Mouse (Mus musculus): Measurements from ENCODE around the gene Ampd2. TPM values are rescaled to one million over a fixed set of nuclear protein-coding genes. Genes with fewer than 3 reads are reported as not detected.

The Ampd2 gene
- polyA plus RNA-seq, 1 experiment from 2014 or later, result 51.2 TPM

DNA sequence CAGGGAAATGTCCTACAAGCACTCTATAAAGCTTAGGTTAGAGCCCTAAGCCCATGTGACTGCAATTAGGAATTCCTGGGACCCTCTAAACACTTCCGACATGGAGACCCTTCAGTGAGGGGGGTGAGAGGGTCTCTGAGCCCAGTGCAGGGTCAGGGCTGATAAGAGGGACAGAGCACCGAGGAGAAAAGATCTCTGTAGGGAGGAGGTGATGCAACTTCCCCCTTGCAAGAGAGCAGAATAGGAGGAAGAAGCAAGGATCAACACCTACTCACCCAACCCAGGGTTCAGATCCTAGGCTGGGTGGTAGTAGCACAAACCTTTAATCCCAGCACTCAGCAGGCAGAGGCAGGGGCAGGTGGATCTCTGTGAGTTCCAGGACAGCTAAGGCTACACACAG is 3.3 kb downstream of the Ampd2 start:
- 63% methylated on average over 2 of the region's 2 CpGs for WGBS
- Histone ChIP-seq H3K27ac (no peak overlapping the region), H3K4me2 (replicated peaks) (no peak overlapping the region)

DNA sequence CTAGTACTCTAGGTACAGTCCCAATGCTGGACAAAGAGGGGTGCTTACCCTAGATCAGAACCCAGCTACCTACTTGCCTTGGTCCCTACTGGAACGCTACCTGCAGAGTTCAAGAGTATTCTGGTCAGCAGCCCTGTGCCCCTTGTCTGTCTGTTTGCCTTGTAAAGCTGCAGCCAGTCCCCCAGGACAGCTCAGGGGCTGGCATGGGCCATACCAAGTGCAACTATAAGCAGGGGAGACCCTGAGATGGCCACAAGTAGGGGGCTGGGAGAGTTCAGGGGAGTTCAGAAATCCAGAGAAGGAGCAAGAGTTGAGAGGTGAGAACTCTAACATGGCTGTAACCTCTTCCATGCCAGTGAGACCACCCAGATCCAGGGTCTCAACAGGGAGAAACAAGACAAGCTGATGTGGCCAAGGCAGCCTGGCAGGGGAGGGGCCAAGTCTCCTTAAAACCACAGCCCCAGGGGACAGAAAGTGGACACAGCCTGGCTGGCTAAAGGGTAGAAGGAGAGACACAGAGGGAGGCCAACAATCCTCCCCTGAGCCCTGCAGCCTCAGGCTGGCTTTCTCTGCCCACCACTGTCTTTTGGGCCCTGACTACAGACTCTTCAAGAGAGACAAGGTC is 4.1 kb downstream of the Ampd2 start:
- Histone ChIP-seq H3K9me3 (no peaks in the 10 kb centered on the region), H3K27ac (no peak overlapping the region), H3K4me2 (replicated peaks) (peak overlapping the region; percentile 20; the same call in 1 of the 2 replicates), H3K9ac (0 out of 2 replicates have a peak overlapping the region, but pooled peaks have one; percentile 3), H3K36me3 (peaks cover 25% of the 10 kb centered on the region), H3K4me3 (no peak overlapping the region), H3K27me3 (replicated peaks) (no peaks in the 10 kb centered on the region), H3K4me1 (peaks cover 50% of the 10 kb centered on the region)
- WGBS, result 75% methylated on average over 1 of the region's 1 CpGs
- ATAC-seq (ENCODE audit: low FRiP score, low read depth), result no peak

More for the DNA sequence above, 3.3 kb downstream of the Ampd2 start:
- Histone ChIP-seq H3K4me3 (no peak overlapping the region), H3K9ac (no peak overlapping the region; the same call in 1 of the 2 replicates), H3K36me3 (peaks cover 20% of the 10 kb centered on the region), H3K27me3 (replicated peaks) (no peaks in the 10 kb centered on the region), H3K9me3 (no peaks in the 10 kb centered on the region), H3K4me1 (peaks cover 50% of the 10 kb centered on the region)
- ATAC-seq (ENCODE audit: low FRiP score, low read depth), result no peak

DNA sequence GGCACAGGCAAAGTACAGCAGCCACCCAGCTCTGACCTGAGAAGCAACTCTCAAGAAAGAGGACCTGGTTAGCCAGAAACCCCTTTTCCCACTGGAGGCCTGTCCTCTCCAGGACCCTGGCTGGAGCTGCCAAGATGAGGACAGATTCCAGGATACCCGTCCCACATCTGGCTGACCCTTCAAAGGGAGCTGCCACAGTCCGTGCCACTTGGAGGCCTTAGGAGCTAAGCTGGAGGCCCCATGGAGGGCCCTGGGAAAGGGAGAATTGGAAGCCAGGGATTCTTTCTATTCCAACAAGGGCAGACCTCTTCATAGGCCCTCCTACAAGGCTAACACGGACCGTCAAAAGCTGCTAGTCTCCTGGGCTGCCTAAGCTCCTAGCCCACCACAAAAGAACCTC is 4.8 kb downstream of the Ampd2 start:
- H3K9me3 ChIP-seq, result no peaks in the 10 kb centered on the region
- no peaks in the 10 kb centered on the region for H3K27me3 ChIP-seq (replicated peaks)
- peaks cover 46% of the 10 kb centered on the region for H3K4me1 ChIP-seq
- no peak overlapping the region for H3K4me3 ChIP-seq
- no peak overlapping the region for H3K27ac ChIP-seq
- H3K36me3 ChIP-seq, result peaks cover 32% of the 10 kb centered on the region
- WGBS, result 69% methylated on average over 4 of the region's 4 CpGs
- ATAC-seq (ENCODE audit: low FRiP score, low read depth), result no peak
- peak overlapping the region; percentile 20 for H3K4me2 ChIP-seq (replicated peaks)
- H3K9ac ChIP-seq, result no peak overlapping the region

DNA sequence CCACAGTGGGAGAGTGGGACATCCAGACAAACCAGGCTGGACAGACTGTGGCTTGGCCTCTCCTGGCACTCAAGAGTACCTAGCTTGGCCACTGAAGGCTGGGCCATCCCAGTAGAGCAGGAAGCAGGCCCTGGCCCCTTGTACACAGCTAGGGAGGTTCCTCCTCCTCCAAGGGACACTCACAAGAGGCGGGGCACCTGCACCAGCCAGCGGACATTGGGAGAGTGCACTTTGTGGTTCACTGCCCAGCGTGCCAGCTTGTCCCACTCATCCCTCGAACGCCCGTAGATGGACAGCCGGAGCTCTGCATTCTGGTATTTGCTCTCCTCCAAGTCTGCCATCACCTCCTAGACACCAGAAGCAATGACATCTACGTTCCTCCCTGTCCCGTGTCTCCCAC is 9.6 kb downstream of the Ampd2 start:
- Histone ChIP-seq H3K4me3 (no peak overlapping the region), H3K27ac (no peak overlapping the region), H3K4me2 (replicated peaks) (no peak overlapping the region), H3K4me1 (peaks cover 5% of the 10 kb centered on the region; the same call in 1 of the 2 replicates), H3K36me3 (peaks cover 65% of the 10 kb centered on the region), H3K27me3 (replicated peaks) (no peaks in the 10 kb centered on the region), H3K9me3 (no peaks in the 10 kb centered on the region), H3K9ac (no peak overlapping the region)
- no peak for ATAC-seq (ENCODE audit: low FRiP score, low read depth)
- WGBS, result 95% methylated on average over 9 of the region's 9 CpGs

DNA sequence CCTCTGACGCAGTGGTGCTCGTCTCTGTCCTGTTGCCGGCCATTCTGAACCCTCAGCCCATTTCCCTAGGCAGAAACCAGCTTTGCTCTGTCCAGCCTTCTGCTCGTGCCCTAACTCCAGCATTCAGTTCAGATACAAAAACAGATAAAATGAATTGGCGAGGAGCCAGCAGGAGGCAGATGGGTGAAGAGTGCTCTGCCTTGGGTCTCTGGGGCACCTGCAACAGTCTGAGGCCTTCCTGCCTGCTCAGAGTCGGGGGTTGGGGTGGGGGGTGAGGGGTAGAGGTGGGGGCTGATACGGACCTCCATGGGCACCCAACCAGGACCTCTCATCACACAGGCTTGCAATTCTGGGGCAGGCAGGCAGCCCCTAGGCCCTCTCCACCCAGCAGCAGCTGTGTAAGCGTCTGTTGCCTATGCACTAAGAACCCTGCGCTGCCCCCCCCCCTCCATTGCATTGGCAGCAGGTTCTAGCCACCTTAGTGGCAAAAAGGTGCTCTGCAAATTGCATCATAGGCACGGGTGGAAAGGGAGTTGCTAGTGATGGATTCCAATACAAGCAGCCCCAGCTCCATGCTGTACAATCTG is 13.4 kb downstream of the Ampd2 start:
- H3K27ac ChIP-seq, result peak overlapping the region; percentile 42; the same call in 1 of the 2 replicates
- 79% methylated on average over 10 of the region's 10 CpGs for WGBS
- no peak overlapping the region for H3K9ac ChIP-seq

DNA sequence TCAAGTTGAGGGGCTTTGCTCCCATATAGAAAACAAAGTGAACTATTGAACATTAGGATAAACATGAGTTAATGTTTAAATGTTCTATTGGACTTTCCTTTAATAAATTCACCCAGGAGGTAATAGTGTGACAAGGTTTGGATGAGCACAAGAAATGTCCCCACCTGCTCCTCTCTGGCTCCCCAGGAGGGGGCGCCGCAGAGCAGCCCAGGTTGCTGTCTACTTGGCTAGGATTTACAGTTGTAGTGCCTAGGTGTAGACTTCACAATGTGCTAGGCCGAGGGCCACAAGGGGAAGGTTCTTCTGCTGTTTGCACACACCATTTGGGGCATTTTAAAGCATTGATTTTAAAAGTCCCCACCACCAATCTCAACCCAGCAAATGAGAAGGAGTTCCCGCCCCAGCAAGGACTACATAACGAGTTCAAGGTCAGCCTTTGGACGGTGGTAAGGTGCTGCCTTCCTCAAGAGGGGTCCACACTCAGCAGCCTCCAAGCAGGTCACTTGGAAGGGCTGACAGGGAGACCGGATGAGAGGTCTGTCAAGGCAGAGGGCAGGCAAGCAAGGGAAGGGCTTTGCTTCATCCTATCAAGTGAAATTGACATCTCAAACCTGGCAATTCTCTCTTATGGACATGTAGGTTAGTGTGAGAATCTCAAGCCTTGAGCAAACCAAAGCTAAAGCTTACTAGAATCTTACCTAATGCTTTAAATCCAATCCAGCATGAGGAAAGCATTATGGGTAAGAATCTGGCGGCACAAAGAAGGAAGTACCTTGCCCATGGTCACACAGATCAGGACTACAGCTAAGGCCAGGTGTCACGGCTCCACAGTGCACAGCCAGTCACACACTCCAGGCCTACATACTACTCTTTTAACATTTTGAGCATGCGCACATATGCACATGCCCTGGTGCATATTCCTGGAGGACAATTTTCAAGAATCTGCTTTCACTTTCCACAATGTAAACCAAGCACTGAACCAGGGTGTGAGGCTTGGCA is 15.9 kb downstream of the Ampd2 start:
- WGBS, result 72% methylated on average over 10 of the region's 10 CpGs
- no peak overlapping the region for H3K27ac ChIP-seq
- H3K36me3 ChIP-seq, result peaks cover 22% of the 10 kb centered on the region
- H3K27me3 ChIP-seq (replicated peaks), result no peaks in the 10 kb centered on the region
- no peak overlapping the region for H3K4me2 ChIP-seq (replicated peaks)
- no peak overlapping the region for H3K9ac ChIP-seq
- no peak overlapping the region for H3K4me3 ChIP-seq
- no peak for ATAC-seq (ENCODE audit: low FRiP score, low read depth)
- no peaks in the 10 kb centered on the region for H3K9me3 ChIP-seq
- 0 out of 2 replicates have a peak, but pooled peaks cover 4% of the 10 kb centered on the region for H3K4me1 ChIP-seq

More for the DNA sequence above, 13.4 kb downstream of the Ampd2 start:
- peaks cover 45% of the 10 kb centered on the region for H3K36me3 ChIP-seq
- 0 out of 2 replicates have a peak, but pooled peaks cover 4% of the 10 kb centered on the region for H3K4me1 ChIP-seq
- no peaks in the 10 kb centered on the region for H3K9me3 ChIP-seq
- no peak overlapping the region for H3K4me2 ChIP-seq (replicated peaks)
- no peak for ATAC-seq (ENCODE audit: low FRiP score, low read depth)
- no peak overlapping the region for H3K4me3 ChIP-seq
- no peaks in the 10 kb centered on the region for H3K27me3 ChIP-seq (replicated peaks)

DNA sequence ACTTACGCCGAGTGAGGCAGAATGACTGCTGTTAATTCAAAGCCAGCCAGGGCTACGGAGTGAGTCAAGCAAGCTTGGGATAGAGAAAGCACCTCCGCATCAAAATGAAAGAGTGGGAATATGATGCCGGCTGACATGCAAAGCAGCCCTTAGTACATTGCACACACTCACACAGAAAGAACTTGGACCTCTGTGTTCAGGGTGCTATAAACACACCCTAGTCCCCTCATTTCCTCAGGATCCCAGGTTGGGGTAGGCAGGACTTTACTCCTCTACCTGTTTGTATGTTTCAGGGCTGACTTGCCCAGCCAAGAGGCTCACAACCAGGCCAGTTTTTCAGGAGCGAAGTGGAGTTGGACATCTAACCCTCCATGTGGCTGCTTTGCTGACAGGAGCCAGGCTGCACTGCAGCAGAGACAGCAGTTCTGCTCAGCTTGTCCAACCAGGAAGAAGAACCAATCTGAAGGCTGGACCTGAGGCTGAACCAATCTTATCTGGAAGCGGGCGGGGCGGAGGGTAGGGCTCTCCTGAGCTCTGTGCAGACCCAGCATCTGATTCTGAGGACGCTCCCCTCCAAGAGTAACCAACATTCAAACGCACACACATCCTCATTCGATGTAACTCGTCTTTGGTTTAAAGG is 17.1 kb downstream of the Ampd2 start:
- ATAC-seq (ENCODE audit: low FRiP score, low read depth), result no peak
- Histone ChIP-seq H3K36me3 (peaks cover 10% of the 10 kb centered on the region; the same call in 1 of the 2 replicates), H3K4me2 (replicated peaks) (no peak overlapping the region), H3K4me3 (no peak overlapping the region), H3K9me3 (no peaks in the 10 kb centered on the region), H3K27me3 (replicated peaks) (no peaks in the 10 kb centered on the region), H3K4me1 (0 out of 2 replicates have a peak, but pooled peaks cover 4% of the 10 kb centered on the region), H3K9ac (no peak overlapping the region), H3K27ac (no peak overlapping the region)
- 75% methylated on average over 13 of the region's 13 CpGs for WGBS

DNA sequence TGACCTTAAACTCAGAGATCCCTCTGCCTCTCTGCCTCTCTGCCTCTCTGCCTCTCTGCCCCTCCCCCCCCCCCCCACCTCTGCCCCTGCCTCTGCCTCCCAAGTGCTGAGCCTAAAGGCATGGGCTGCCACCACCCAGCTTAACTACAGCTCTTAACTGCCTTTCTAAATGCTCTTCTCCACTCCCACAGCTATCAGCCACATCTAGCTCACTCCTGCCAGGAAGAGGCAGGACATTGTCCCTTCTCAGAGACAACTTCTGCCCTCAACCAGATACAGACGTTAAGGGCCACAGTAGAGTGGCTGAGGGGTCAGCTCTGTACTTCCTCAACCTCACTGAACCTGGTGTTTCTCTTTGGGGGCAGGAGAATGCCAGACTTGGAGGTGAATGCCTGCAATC is 17.6 kb downstream of the Ampd2 start:
- Histone ChIP-seq H3K27me3 (replicated peaks) (no peaks in the 10 kb centered on the region), H3K9me3 (no peaks in the 10 kb centered on the region), H3K36me3 (0 out of 2 replicates have a peak, but pooled peaks cover 5% of the 10 kb centered on the region), H3K4me3 (no peak overlapping the region), H3K4me2 (replicated peaks) (no peak overlapping the region), H3K27ac (no peak overlapping the region), H3K4me1 (0 out of 2 replicates have a peak, but pooled peaks cover 4% of the 10 kb centered on the region), H3K9ac (no peak overlapping the region)
- 24% methylated on average over 1 of the region's 1 CpGs for WGBS
- no peak for ATAC-seq (ENCODE audit: low FRiP score, low read depth)

DNA sequence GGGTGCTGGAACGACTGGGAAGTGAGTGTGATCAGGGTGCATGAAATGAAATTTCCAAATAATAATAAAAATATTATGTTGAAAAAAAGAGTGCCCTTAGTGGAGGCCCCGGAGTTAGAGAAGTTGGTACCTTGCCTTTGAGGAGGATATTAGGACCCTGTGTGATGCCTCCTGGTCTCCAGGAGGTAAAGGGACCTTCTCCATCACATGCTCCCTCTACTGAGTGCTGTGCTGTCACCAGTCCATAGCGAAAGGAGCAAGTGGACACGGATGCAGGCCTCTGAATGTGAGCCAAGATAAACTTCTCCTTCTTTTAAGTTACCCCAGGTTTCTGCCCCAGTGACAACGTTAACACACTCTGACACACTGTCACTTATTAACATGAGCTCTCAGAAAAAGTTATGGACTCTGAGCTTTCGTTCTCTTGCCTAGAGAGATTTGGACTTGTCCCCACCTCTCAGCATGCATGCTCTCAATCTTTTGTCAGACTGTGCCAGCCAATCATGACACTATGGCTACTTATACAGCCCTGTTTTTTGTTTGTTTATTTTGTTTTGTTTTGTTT is 19.0 kb downstream of the Ampd2 start:
- Histone ChIP-seq H3K4me3 (no peak overlapping the region), H3K4me2 (replicated peaks) (no peak overlapping the region), H3K9me3 (no peaks in the 10 kb centered on the region), H3K9ac (no peak overlapping the region), H3K27me3 (replicated peaks) (0 out of 2 replicates have a peak, but pooled peaks cover 3% of the 10 kb centered on the region), H3K4me1 (no peaks in the 10 kb centered on the region), H3K36me3 (no peaks in the 10 kb centered on the region), H3K27ac (no peak overlapping the region)
- WGBS, result 76% methylated on average over 6 of the region's 6 CpGs
- ATAC-seq (ENCODE audit: low FRiP score, low read depth), result no peak

DNA sequence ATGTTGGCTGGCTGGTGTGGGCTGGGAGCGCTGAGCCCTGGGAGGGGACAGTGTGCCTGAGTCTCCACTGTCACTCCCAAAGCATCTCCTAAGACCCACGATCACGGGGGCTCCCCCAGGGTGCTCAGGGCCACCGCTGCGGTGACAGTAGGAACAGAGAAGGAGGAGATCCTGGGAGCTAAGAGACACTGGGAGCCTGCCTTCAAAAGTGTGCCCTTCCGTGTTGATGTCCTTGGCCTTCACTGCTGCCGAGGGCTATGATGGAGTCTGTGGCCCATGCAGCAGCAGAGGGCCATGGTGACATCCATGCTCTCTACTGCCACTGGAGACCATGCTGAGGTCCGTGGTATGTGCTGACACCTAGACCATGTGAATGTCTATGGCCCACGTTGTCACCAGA is 20.9 kb downstream of the Ampd2 start:
- Histone ChIP-seq H3K4me3 (no peak overlapping the region), H3K4me2 (replicated peaks) (no peak overlapping the region), H3K9me3 (no peaks in the 10 kb centered on the region), H3K4me1 (no peaks in the 10 kb centered on the region), H3K27me3 (replicated peaks) (0 out of 2 replicates have a peak, but pooled peaks cover 3% of the 10 kb centered on the region), H3K36me3 (no peaks in the 10 kb centered on the region), H3K27ac (no peak overlapping the region), H3K9ac (no peak overlapping the region)
- no peak for ATAC-seq (ENCODE audit: low FRiP score, low read depth)
- WGBS, result 85% methylated on average over 9 of the region's 9 CpGs

DNA sequence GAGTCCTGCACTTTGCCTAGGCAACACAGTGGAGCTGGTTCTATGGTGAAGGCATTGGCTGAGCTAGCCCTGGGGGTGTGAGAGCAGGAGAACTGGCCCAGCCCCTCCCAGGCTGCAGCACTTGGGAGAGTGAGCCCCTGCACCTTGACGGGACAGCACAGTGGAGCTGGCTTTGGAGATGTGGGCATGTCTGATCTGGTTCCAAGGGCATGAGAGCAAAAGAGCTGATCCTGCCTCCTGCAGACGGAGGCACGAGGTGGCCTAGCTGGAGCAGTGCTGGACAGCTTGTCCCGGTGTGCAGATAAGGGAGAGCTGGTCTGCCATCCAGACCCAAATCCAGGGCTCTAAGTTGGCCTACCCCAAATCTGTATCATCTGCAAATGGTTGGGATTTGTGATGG is 21.8 kb downstream of the Ampd2 start:
- Histone ChIP-seq H3K27ac (no peak overlapping the region), H3K27me3 (replicated peaks) (0 out of 2 replicates have a peak, but pooled peaks cover 3% of the 10 kb centered on the region), H3K36me3 (no peaks in the 10 kb centered on the region), H3K4me2 (replicated peaks) (no peak overlapping the region), H3K9me3 (no peaks in the 10 kb centered on the region), H3K9ac (no peak overlapping the region), H3K4me3 (no peak overlapping the region), H3K4me1 (no peaks in the 10 kb centered on the region)
- WGBS, result 78% methylated on average over 4 of the region's 4 CpGs
- no peak for ATAC-seq (ENCODE audit: low FRiP score, low read depth)
